Mouse (Mus musculus) layer of hippocampus, adult 8-10 months (tissue): ENCODE measurements around the gene Aadac. TPM values are rescaled to one million over a fixed set of nuclear protein-coding genes. Genes with fewer than 3 reads are reported as not detected.

ENCODE experiments used
- DNase-seq, 2 experiments: peaks; one replicate each; pipeline ENCODE4 v3.0.0; 2022; ENCODE audit warnings: low spot score in 2 of 2
- total RNA-seq, 4 experiments: library from RNA; stranded (reverse); gene quantifications; 2 replicates each; pipeline ENCODE4 v1.2.4; 2022

Aadac gene
- total RNA-seq: not detected

- no peak for DNase-seq
Measured at GRCm38 (mm10) chr3:60025417-60025816, at the start of gene Aadac. TSS of gene Aadac (plus strand) at chr3:60025717.

DNA sequence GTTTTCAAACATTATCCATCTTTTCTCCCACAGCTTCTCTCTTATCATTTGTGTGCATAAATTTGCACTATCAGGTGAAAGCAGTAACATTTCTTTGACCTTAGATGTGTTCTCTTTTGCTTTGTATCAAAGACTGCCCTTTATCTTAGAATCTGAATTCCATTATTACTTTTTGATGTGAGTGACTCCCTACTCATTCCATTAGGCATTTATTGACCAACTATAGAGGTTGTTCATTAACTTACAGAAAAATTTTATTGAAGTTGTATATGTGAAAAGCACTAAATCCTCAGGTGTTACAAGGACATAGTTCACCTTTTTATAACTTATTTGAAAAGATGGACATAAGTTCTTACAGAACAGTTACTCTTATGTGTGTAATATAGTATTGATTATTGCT, 21.9 kb upstream of the Aadac start:
- DNase-seq: no peak

GRCm38 (mm10) chr3:60006443-60006842, 19.1 kb upstream of the Aadac start, which contains the start of gene Aadacl2:
TSS of gene Aadacl2 (plus strand) at chr3:60006743.
- DNase-seq: no peak

DNA sequence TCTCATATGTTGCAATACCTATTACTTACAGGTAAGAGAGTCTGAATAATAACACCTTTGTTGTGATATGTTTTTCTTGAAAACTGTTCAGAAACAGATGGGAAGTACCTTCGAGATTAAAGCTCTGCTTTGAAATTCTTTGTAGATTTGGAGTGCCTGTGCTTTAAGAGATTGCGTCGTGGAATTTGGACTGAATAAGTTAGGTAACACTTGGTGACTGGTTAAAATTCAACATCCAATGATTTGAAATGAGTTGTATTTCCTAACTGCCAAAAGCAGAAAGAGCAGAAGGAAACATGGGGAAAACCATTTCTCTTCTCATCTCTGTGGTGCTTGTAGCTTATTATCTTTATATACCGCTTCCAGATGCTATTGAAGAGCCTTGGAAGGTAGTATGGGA, 6.0 kb downstream of the Aadac start:
- no peak for DNase-seq

DNA sequence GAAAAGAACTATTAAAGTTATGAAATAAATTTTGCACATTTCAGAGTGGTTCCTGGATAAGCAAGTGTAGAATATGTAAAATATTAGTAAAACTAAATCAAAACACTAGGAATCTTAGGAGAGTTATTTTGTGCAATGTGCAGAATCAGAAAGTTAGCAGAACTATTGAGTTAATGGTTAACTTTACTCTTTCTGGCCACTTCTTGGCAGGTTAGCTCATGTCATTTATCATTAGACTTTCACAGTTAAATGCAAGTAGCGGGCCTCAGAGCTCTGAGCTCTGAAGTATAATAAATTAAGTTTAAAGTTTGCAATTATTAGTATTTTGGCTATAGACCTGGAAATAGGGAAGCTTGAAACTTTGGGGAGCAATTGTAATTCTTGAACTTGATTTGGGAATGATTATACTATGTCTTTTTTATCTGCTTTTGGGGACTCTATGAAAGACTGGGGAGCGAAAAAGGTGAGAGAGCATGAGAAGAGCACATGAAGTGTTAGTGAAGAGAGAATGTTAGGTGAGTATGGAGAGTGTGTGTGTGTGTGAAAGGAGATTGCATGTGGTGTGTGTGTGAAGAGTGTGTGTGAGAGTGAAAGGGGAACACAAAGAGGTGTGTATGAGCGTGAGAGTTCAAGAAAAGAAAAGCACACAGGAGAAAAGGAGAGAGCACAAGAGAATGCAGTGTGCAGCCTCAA, 20.9 kb downstream of the Aadac start:
- DNase-seq: no peak

- no peak for DNase-seq
Measured at GRCm38 (mm10) chr3:60053231-60053927, 27.9 kb downstream of the Aadac start.

GRCm38 (mm10) chr3:60053931-60054330, 28.4 kb downstream of the Aadac start:
- DNase-seq: no peak

DNA sequence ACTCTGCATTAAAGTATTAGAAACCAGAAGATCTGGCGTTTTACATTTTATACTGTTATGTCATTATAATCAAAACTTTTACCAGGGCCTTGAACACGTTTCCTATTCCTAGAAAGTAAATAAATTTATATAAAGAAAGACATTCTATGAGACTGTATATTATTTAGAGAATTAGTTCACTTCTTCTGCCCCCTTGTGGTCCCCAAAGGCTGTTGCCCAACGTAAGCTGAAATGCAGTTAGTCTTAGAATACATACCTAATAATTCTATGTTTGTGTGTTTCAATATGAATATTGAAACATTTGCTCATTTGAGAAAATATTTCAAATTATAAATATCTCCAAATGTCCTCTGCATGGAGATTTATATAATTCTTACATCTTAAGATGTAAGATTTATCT, 30.9 kb downstream of the Aadac start:
- DNase-seq: no peak

GRCm38 (mm10) chr3:60057070-60057808, 31.7 kb downstream of the Aadac start:
- no peak for DNase-seq

- DNase-seq: no peak
Measured at GRCm38 (mm10) chr3:60057809-60058082, 32.2 kb downstream of the Aadac start.

DNA sequence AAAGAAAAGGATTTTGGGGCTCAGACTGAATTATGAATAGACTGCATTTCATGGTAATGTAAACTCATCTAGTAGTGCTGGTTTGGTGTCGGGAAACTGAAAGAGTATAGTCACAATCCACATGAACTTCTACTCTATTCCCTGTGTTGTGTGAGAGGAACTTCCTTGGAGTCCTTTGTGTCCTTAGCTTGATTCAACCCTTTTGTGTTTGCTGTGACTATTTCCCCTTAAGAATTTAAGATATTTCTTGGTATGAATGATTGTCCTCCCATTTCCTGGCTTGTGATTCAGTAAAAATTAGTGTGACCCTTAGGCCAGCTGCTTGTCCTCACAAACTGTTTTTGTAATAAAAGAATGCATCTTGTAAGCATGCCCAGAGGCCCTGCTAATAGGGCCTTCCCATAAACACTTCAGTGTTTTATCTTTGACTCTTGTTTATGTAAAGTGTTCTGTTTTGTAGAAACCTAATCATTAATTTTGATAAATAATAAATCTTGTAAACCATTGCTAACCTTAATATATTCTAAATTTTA, 53.4 kb downstream of the Aadac start:
- DNase-seq: no peak

DNA sequence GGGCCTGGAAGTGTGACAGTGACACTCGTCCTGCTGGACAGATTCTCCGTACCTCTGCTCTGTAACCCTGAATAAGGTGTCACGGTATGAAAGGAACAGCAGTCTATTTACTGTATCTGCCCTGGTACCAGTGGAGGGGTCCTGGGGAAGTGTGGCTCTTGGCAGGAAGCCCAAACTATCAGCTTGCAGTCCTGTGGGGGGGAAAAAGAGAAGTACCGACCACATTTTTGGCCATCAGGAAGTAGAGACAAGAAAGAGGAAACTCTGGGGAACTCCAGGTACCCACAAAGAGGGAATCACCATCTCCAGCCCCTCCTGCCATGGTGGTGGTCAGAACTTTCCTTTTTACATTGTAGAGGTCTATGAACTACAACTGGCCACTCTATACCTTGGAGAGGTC, 55.1 kb downstream of the Aadac start:
- no peak for DNase-seq

- no peak for DNase-seq
Measured at GRCm38 (mm10) chr3:60081648-60082047, 56.1 kb downstream of the Aadac start, which contains the start of gene Sucnr1. TSS of gene Sucnr1 (plus strand) at chr3:60081869.

GRCm38 (mm10) chr3:60082746-60083145, 57.2 kb downstream of the Aadac start:
- DNase-seq: no peak

DNA sequence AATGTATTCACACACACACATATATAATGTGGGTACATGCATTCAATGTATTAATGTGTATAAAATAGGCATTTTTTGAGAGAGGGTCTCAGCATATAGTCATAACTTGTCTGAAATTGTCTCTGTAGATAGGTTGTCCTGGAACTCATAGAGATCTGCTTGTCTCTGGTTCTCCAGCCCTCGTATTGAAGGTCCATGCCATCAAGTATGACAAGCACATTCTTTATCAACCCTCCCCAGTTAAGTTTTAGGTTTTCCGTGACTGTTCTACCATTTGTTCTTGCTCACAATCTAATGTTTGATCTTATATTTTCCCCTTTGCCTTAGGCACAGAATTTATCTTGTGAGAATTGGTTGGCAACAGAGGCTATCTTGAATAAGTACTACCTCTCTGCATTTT, 60.2 kb downstream of the Aadac start:
- no peak for DNase-seq

Other genes starting within 250 kb of the Aadac start
- not detected for gene Gm8298, start 164.7 kb upstream of the Aadac start, total RNA-seq
- gene C130079G13Rik, start 100.5 kb upstream of the Aadac start, total RNA-seq: not detected
- not detected for gene Aadacl2, start 19.0 kb upstream of the Aadac start, total RNA-seq
- gene Sucnr1, start 56.2 kb downstream of the Aadac start, total RNA-seq: not detected